Mouse (Mus musculus): Measurements from ENCODE around the gene Morc3. TPM values are rescaled to one million over a fixed set of nuclear protein-coding genes. Genes with fewer than 3 reads are reported as not detected.
A peak's percentile ranks its signal among the peaks of the same experiment; 100 is the strongest.

Morc3 gene
- polyA plus RNA-seq, 1 experiment = 1.2 TPM

DNA sequence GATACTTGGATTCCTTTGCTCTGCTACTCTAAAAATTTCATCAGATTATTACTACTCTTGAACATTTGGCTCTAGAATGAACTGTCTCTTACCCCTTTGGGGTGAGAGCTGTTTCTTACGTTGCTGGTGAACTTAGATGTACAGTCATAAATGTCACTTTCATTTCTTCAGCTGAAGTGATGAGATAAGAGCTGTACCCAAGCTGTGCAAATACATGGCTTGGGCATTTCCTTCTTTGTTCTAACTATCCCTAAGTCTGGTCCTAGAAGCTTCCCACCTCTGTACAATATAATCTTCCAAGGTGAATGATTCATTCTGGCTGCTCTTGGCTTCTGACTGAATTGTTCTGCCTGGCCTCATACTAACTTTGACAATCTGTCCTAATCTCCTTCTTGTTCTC lies 7.1 kb downstream of the Morc3 start:
- TF ChIP-seq GATA1 (IDR thresholded peaks at IDR 0.05; ENCODE audit: low read length) (no peak), TAL1 (IDR thresholded peaks at IDR 0.05; ENCODE audit: low read length) (no peak)
- H3K36me3 ChIP-seq (ENCODE audit: control insufficient read depth) = peaks cover 59% of the 10 kb centered on the region
- no peaks in the 10 kb centered on the region for H3K9me3 ChIP-seq (ENCODE audit: control insufficient read depth, low read length)
- peaks cover 38% of the 10 kb centered on the region for H3K4me1 ChIP-seq (ENCODE audit: control insufficient read depth)
- H3K4me3 ChIP-seq (replicated peaks) = no peak overlapping the region
- no peaks in the 10 kb centered on the region for H3K27me3 ChIP-seq (ENCODE audit: control insufficient read depth)

GRCm38 (mm10) chr16:93850527-93850926 lies 18.6 kb downstream of the Morc3 start:
- no peak overlapping the region for H3K4me3 ChIP-seq (replicated peaks)

GRCm38 (mm10) chr16:93859967-93860366 lies 28.0 kb downstream of the Morc3 start:
- peaks cover 97% of the 10 kb centered on the region for H3K36me3 ChIP-seq (ENCODE audit: control insufficient read depth)
- no peaks in the 10 kb centered on the region for H3K27me3 ChIP-seq (ENCODE audit: control insufficient read depth)
- H3K4me3 ChIP-seq (replicated peaks) = no peak overlapping the region
- no peak for TF ChIP-seq GATA1 (IDR thresholded peaks at IDR 0.05; ENCODE audit: low read length)
- TF ChIP-seq TAL1 (IDR thresholded peaks at IDR 0.05; ENCODE audit: low read length) = no peak
- no peaks in the 10 kb centered on the region for H3K9me3 ChIP-seq (ENCODE audit: control insufficient read depth, low read length)
- H3K4me1 ChIP-seq (ENCODE audit: control insufficient read depth) = no peaks in the 10 kb centered on the region

More at GRCm38 (mm10) chr16:93850527-93850926, 18.6 kb downstream of the Morc3 start:
- Histone ChIP-seq H3K9me3 (ENCODE audit: control insufficient read depth, low read length) (no peaks in the 10 kb centered on the region), H3K36me3 (ENCODE audit: control insufficient read depth) (peaks cover 99% of the 10 kb centered on the region), H3K4me1 (ENCODE audit: control insufficient read depth) (no peaks in the 10 kb centered on the region), H3K27me3 (ENCODE audit: control insufficient read depth) (no peaks in the 10 kb centered on the region)
- TF ChIP-seq GATA1 (IDR thresholded peaks at IDR 0.05; ENCODE audit: low read length) (no peak), TAL1 (IDR thresholded peaks at IDR 0.05; ENCODE audit: low read length) (no peak)

DNA sequence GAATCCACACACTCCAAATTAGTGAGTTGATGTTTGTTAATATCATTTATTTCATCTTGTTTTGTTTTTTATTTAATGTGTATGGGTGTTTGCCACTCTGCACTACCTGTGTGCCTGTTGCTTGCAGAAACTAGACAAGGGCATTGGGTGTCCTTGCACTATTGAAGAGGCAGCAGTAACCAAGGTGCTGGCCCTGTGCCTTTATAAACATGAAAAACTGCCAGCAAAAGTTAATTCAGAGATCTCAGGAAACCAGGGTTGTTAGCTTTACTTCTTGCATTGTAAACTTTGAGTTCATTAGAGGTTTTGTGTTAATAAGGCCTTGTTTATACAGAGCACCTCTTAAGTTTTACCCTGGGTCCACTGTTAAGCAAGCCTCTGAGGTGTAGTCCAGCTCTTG lies 28.8 kb downstream of the Morc3 start:
- TF ChIP-seq GATA1 (IDR thresholded peaks at IDR 0.05; ENCODE audit: low read length) = no peak
- no peak for TF ChIP-seq TAL1 (IDR thresholded peaks at IDR 0.05; ENCODE audit: low read length)
- Histone ChIP-seq H3K4me1 (ENCODE audit: control insufficient read depth) (no peaks in the 10 kb centered on the region), H3K4me3 (replicated peaks) (no peak overlapping the region), H3K36me3 (ENCODE audit: control insufficient read depth) (peaks cover 97% of the 10 kb centered on the region), H3K9me3 (ENCODE audit: control insufficient read depth, low read length) (no peaks in the 10 kb centered on the region), H3K27me3 (ENCODE audit: control insufficient read depth) (no peaks in the 10 kb centered on the region)

DNA sequence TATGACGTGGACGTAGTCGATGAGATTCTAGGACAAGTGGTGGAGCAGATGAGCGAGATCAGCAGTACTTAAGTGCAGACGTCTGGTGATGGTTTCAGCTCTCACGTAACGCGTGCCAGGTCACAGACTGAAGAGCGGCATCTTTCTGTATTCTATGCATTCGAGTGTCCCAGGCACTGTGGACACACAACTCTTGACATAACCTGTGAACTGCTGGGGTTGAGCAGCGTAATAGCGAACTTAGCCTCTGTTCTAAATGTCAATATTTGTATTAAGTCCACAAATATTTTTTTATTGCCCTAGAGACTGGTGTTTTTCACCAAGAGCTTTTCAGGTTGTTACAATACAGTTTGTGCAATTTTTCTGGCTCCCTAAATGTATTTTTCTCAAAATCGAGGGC lies 42.9 kb downstream of the Morc3 start:
- Histone ChIP-seq H3K4me3 (replicated peaks) (no peak overlapping the region), H3K36me3 (ENCODE audit: control insufficient read depth) (peaks cover 83% of the 10 kb centered on the region)
- TF ChIP-seq GATA1 (IDR thresholded peaks at IDR 0.05; ENCODE audit: low read length) (no peak), TAL1 (IDR thresholded peaks at IDR 0.05; ENCODE audit: low read length) (no peak)

GRCm38 (mm10) chr16:93877612-93878380 lies 45.9 kb downstream of the Morc3 start:
- Histone ChIP-seq H3K4me1 (ENCODE audit: control insufficient read depth) (peaks cover 5% of the 10 kb centered on the region), H3K4me3 (replicated peaks) (no peak overlapping the region), H3K27me3 (ENCODE audit: control insufficient read depth) (no peaks in the 10 kb centered on the region), H3K36me3 (ENCODE audit: control insufficient read depth) (peaks cover 54% of the 10 kb centered on the region), H3K9me3 (ENCODE audit: control insufficient read depth, low read length) (no peaks in the 10 kb centered on the region)
- no peak for TF ChIP-seq TAL1 (IDR thresholded peaks at IDR 0.05; ENCODE audit: low read length)
- TF ChIP-seq GATA1 (IDR thresholded peaks at IDR 0.05; ENCODE audit: low read length) = no peak

More for the DNA sequence above, 42.9 kb downstream of the Morc3 start:
- Histone ChIP-seq H3K4me1 (ENCODE audit: control insufficient read depth) (no peaks in the 10 kb centered on the region), H3K9me3 (ENCODE audit: control insufficient read depth, low read length) (no peaks in the 10 kb centered on the region), H3K27me3 (ENCODE audit: control insufficient read depth) (no peaks in the 10 kb centered on the region)

DNA sequence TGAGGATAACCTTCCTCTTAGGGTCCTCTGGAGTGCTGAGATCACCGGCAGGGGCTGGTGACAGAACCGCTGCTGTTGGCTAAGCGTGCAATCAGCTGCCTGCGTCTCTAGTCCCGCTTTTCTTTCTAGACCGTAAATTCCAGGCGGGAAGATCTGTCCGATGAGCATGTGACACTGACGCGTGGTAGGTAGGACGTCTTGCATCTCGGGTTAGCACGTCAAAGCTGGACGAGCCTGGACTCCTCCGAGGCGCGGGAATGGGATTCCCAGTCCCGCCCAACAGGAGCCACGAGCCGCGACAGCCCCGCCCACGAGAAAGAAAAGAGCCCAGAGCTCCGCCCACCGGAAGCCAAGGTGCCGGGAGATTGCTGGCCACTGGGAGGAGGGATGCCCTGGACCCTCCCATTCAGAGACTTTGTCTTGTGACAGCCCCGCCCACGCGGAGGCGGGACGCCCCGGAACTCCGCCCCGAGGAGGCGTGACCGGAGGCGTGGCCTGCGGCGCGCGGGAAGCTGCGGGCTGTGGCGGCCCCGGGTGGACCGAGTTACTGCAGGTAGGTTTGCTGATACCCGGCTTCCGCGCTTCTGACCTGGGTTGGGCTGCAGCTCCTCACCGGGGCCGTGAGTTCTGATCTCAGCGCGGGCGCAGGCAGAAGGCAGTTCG lies 51.6 kb downstream of the Morc3 start, which contains the start of gene Chaf1b:
Gene Chaf1b (plus strand): TSS at position 479 of the 663 bp plus-strand sequence.
- peaks cover 38% of the 10 kb centered on the region for H3K36me3 ChIP-seq (ENCODE audit: control insufficient read depth)
- H3K9me3 ChIP-seq (ENCODE audit: control insufficient read depth, low read length) = no peaks in the 10 kb centered on the region
- peaks cover 47% of the 10 kb centered on the region for H3K4me1 ChIP-seq (ENCODE audit: control insufficient read depth)
- peak within 1 kb of the TSS; percentile 97 for H3K4me3 ChIP-seq (replicated peaks)
- TF ChIP-seq GATA1 (IDR thresholded peaks at IDR 0.05; ENCODE audit: low read length) (no peak), TAL1 (IDR thresholded peaks at IDR 0.05; ENCODE audit: low read length) (no peak)
- no peaks in the 10 kb centered on the region for H3K27me3 ChIP-seq (ENCODE audit: control insufficient read depth)

- Histone ChIP-seq H3K4me1 (ENCODE audit: control insufficient read depth) (peaks cover 47% of the 10 kb centered on the region), H3K9me3 (ENCODE audit: control insufficient read depth, low read length) (no peaks in the 10 kb centered on the region)
Measured at GRCm38 (mm10) chr16:93884086-93884721, 52.3 kb downstream of the Morc3 start.

GRCm38 (mm10) chr16:93884722-93885113 lies 52.8 kb downstream of the Morc3 start:
- Histone ChIP-seq H3K36me3 (ENCODE audit: control insufficient read depth) (peaks cover 49% of the 10 kb centered on the region), H3K27me3 (ENCODE audit: control insufficient read depth) (no peaks in the 10 kb centered on the region), H3K9me3 (ENCODE audit: control insufficient read depth, low read length) (no peaks in the 10 kb centered on the region), H3K4me3 (replicated peaks) (peak overlapping the region; percentile 97), H3K4me1 (ENCODE audit: control insufficient read depth) (peaks cover 47% of the 10 kb centered on the region)
- TF ChIP-seq GATA1 (IDR thresholded peaks at IDR 0.05; ENCODE audit: low read length) (no peak), TAL1 (IDR thresholded peaks at IDR 0.05; ENCODE audit: low read length) (no peak)

More at GRCm38 (mm10) chr16:93884086-93884721, 52.3 kb downstream of the Morc3 start:
- TF ChIP-seq GATA1 (IDR thresholded peaks at IDR 0.05; ENCODE audit: low read length) = no peak
- no peaks in the 10 kb centered on the region for H3K27me3 ChIP-seq (ENCODE audit: control insufficient read depth)
- H3K36me3 ChIP-seq (ENCODE audit: control insufficient read depth) = peaks cover 44% of the 10 kb centered on the region
- H3K4me3 ChIP-seq (replicated peaks) = peak overlapping the region; percentile 97

All from erythroblast, embryonic 14.5 days (primary cell).